Mouse (Mus musculus) MEL-GATA-1-ER (cell line): ENCODE data around the gene Arhgef18.

ENCODE experiments used
- DNase-seq: peaks from one replicate; pipeline ENCODE4 v3.0.0-alpha.2; 2012; ENCODE audit warnings: low read depth; ENCODE audit errors: extremely low read depth

Gene Arhgef18

DNA sequence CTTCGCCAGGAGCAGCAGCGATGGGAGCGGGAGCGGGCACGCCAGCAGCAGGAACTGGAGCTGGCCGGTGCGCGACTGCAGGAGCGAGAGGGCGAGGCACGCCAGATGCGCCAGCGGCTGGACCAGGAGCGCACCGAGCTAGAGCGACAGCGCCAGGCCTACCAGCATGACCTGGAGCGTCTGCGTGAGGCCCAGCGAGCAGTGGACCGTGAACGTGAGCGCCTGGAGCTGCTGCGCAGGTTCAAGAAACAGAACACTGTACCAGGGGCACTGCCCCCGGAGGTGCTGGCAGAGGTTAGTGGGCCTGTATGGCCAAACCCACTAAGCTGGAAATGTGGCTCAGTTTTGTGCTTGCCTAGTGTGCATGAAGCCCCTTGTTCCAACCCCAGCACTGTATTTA, 59.2 kb downstream of the Arhgef18 start:
- no peak for DNase-seq

DNA sequence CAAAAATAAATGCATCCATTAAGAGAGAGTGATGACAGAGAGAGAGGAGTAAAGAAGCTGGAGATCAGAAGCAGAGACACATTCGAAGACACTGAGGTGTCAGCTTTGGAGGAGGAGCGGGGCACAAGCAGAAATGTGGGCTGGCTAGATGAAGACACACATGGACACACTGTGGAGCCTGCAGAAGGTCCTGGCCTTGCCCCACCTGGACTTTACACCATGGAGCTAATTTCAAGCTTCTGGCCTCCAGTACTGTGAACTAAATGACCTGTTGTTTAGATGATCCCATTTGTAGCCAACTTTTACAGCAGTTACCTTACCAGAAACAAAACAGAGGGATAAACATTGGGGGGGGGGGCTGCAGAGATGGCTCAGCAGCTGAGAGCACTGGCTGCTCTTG, 70.4 kb downstream of the Arhgef18 start:
- no peak for DNase-seq

DNA sequence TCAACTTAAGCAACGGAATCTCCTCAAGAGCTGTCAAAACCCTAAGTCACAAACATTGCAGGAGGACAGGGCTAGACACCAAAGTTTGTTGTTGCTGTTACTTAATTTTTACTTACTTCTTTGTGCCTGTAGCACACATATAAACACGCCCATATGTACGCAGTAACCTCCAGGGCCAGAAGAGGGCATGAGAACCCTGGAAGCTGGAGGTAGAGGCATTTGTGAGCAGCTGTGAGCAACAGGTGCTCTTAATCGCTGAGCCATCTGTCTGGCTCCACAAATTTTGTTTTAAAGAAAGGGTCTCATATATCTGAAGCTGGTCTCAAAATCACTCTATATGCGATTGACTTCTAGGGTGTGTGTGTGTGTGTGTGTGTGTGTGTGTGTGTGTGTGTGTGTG, 71.5 kb downstream of the Arhgef18 start:
- peak; percentile 30 for DNase-seq

DNA sequence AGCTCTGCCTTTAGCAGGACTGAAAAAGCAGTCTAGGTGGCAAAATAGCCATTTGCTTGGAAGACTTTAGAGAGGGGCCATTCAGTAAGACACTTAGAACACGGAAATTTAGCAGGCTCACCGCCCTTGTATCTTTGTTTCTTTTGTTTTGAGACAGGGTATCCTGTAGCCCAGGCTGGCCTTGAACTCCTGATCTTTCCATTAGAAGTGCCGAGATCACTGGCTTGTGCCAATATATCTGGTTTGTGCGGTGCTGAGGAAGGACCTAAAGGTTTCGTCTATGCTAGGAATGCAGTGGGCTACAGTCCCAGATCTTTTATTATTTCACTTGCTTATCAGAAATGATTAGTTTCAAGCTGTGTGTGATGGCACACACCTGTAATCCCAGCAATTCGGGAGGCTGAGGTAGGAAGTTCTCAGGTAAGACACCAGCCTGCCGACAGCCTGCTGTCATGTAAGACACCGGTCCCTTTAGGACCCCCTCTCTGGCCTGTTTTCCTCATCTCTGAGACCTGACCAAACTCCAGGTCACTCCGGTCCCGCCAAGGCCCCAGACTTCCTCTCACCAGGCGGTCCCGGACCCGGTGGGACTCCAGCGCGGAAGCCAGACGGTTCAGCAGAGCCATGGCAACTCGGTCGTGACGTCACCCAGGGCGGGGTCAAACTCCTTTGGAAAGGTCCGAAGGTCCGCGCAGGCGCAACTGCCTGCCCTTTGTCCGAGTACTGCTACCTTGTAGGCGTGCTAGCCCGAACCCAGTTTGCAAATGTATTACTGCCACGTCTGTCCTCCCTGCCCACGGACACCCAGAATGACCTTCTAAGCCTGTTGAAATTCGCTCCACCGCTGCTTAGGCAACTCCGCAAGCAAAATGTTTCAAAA, 74.4 kb downstream of the Arhgef18 start, which contains the start of gene Pex11g:
Gene Pex11g, minus strand, starts transcription at position 675 of the 880 bp plus-strand sequence.
- DNase-seq = peak; percentile 68

DNA sequence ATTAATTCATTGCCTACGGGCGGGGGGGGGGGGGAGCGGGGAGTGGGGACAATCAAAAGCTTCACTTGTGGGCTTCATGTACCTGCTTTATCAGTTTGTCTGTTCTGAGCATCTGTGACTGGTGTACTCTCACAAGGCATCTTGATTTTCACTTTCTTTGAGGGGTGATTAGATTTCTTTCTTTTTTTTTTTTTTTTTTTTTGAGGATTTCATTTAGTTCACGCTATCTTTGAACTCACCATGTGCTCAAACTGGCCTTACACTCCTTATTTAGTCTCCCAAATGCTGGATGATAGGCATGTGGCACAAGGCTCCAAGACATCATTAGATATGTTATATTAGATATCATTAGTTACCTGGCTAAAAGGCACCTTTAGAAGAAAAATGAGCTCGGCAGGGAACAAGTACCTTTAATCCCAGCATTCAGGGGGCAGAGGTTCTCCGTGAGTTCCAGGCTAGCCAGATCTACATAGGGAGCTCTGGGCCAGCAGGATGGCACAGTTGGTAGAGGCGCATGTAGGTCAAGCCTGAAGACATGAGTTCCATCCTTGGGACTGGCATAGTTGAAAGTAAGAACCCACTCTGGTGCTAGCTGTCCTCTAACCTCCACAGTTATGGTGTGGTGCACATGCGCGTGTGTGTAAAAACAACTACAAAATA, 75.2 kb downstream of the Arhgef18 start:
- no peak for DNase-seq

DNA sequence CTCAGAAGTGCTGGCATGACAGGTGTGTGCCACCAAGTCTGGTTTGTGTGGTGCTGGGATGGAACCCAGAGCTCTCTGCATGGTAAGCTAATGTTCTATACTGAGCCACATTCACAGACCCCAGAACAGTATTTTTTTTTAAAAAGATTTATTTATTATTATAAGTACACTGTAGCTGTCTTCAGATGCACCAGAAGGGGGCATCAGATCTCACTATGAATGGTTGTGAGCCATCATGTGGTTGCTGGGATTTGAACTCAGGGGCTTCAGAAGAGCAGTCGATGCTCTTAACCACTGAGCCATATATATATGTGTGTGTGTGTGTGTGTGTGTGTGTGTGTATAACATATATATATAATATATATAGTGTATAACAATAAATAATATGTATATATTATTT, 76.0 kb downstream of the Arhgef18 start:
- DNase-seq = peak; percentile 22

DNA sequence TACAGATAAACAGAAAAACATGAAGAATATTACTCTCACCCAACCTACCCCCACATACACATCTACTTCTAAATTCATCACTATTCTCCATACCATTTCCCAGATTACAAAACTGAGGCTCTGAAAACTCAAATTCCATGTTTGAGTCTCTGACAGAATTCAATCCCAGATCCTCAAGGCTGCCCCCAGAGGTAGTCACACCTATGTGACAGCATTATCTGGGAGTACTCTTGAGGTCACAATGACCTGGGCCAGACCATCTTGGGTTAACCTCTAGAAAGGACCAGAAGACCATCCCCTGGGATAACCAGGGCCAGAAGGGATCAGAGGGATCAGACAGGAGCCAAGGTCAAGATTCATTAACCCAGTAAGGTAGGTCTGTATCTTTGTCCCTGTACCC, 77.8 kb downstream of the Arhgef18 start, which contains the start of gene Tex45:
Gene Tex45, plus strand, starts transcription at position 301 of the 400 bp plus-strand sequence.
- DNase-seq = no peak

DNA sequence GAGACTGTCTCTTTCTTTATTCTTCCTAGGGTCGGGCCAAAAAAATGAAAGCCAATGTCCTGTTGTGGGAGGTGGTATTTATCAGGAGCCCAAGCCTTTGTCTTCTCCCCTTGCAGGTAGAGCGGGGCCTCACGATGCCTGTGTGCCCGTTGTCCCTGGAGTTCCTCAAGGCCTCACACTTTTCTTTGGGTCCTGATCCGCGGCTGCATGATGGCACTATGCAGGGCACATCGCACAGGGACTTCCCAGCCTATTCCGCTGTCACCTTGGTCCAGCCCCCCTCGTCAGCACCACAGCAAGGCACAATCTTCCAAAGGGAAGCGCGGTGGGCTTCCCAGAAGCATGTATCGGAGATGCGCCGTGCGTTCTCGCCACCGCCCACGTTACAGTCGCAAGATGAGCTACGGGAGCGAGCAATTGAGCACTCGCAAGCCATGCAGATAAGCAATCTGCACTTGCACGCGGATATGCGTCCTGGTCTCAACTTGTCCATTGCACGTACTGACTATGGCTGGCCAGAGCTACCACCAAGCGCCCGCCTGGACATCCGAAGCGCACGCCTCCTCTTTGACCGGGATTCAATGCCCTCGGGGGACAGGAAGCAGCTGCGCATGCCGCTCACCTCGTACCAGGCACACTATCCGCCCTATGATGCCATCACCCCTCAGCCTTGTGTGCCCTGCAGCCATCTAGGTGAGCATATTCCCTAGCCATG, 83.1 kb downstream of the Arhgef18 start:
- no peak for DNase-seq

DNA sequence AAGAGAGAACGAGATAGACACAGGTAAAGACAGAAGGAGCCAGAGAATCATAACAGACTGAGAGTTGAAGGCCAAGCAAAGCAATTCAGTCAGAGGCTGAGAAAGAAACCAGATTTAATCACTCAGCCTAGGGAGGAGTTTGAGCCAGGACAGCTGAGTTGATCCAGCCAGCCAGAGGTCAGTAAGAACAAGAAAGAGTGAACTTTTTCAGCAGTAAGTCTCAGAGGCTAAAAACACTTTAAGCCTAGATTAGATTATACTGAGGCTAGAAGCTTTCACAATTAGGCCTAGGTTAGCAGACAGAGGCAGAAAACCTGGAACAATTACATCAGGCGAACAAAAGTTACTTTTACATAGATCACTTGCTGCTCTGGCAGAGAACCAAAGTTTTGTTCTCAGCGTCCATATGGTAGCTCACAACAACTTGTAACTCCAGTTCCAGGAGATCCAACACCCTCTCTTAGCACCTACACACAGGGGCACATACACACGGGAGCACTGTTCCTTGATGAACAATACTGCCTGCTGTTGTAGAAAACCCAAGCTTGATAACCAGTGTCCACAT, 87.5 kb downstream of the Arhgef18 start:
- DNase-seq = no peak

DNA sequence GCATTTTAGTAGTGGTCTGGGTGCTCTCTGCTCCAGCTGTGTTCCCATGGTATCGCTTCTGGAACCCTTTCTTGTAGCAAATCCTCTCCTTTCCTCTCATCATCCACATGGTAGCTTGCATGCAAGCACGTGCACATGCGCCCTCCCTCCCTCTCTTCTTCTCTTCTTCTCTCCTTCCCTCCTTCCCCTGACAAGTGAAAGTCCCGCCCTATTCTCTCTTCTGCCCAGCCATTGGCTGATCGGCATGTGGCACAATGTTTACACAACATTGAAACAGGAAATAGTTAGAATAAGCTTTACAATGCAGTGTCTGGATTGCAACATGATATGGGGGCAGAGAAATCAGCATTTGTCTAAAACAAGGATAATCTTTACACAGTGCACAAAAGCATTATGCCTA, 88.8 kb downstream of the Arhgef18 start:
- DNase-seq = peak; percentile 63

DNA sequence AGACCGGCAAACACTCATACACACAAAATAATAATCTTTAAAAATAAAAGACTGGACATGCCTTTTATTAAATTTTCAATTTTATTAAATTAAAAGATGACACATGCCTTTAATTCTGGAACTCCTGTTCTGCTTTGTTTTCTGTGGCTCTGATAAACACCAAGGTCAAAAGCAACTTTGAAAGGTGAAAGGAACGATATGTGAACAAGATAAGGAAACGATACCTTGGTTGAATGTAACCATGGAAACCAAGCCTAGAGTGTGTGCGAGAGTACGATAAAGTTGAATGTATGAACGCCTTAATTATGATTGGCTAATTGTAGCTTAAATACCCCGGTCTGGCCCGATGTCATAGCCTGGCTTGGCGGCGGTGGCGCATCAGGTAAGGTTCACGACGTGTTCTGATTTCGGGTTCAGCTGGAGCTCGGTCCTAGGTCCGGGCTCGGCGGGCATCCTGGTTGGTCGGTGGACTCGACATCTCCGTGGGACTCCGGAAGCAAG, 89.5 kb downstream of the Arhgef18 start:
- peak; percentile 40 for DNase-seq

DNA sequence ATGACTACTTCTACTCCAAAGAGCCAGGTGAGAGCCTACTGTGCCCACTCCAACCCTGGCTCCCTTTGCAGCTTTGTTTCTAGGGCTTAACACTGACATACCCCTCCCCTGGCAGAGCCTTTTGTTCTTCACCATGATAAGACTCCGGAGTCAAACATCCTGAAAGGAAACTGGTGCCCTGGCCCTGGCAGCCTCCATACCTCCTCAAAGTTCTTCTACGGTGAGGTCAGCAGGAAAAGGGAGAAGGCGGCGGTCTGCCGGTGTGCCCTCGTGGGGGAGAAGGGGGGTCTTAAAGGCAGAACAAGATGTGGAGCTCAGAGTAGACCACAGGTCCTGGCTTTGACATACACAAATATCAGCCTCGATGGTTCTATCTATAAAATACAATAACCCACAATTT, 90.7 kb downstream of the Arhgef18 start:
- no peak for DNase-seq

DNA sequence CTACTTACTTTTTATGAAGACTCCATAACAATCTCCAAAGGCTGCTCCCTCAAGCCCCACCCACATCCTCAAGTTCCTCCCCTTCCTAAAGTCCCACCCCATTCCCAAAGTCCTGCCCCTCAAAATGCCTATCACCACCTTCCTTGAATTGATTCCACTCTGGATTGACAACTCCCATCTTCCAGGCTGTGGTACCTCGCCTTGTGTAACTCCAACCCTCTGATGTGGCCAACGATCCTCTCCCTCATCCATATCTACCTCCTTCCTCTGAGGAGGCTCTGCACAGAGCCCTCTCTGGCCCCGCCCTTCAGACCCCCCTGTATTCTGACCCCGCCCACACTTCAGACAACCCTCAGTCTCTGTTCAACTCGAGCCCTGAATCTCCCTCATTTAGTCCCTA, 92.4 kb downstream of the Arhgef18 start:
- no peak for DNase-seq

DNA sequence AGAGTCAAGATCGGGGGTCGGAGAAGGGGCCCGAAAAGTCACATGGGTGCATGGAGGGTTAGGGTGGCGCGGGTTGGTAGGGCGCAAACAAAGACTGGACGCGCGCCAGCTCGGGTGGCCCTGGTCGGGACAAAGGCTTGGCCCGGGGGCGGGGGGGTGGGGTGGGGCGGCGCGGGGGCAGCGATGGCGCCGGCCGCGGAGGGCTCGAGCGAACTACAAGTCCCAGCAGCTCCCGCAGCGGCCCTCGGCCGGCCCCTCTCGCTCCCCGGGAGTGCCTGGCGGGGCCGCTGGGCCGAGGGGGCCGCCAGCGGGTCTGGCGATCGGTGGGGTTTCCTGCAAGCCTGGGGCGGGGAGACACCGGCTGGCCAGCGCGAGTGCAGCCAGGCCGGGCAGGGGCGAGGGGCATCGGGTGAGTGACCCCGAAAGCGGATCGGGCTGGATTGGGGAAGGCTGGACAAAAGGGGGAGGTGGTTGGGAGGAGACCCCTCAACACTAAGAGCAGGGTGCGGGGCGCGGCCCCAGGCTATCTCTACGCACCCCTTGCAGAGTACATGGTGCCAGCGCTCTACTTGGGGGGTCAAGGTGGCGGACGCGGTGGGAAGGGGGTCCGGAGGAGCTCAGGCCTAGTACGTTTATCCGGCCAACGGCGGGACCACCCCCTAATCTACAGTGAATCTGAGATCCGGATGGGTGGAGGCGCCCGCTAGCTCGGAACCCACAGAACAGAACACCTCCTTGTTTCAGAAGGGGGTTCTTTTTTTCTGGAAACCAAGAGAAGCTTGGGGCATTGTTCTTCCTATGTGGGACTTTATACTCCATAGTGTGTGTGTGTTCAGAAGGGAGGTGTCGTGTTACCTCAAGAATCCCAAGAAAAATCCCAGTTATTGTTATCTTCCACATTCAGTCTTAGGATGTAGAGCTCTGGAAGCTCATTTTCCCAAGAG, 100.4 kb downstream of the Arhgef18 start, which contains the start of gene Zfp358:
Gene Zfp358, plus strand, starts transcription at position 238 of the 944 bp plus-strand sequence.
- no peak for DNase-seq

DNA sequence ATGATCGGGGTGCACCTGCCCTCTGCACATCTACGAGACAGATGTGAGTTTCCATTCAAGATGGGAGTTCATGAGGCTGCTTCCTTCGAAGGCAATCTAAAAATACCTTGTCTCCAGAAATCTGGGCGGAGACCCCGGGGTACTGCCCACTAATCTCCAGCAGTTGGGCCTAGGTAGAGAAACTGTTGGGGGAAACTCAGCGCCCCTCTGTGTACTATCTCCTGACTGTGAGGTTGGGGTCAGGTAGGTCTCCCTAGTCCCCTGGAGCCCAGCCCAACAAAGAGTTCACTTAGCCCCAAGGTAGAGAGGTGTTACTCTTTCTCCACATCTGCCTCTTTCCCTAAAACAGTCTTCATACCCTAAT, 101.0 kb downstream of the Arhgef18 start:
- no peak for DNase-seq

DNA sequence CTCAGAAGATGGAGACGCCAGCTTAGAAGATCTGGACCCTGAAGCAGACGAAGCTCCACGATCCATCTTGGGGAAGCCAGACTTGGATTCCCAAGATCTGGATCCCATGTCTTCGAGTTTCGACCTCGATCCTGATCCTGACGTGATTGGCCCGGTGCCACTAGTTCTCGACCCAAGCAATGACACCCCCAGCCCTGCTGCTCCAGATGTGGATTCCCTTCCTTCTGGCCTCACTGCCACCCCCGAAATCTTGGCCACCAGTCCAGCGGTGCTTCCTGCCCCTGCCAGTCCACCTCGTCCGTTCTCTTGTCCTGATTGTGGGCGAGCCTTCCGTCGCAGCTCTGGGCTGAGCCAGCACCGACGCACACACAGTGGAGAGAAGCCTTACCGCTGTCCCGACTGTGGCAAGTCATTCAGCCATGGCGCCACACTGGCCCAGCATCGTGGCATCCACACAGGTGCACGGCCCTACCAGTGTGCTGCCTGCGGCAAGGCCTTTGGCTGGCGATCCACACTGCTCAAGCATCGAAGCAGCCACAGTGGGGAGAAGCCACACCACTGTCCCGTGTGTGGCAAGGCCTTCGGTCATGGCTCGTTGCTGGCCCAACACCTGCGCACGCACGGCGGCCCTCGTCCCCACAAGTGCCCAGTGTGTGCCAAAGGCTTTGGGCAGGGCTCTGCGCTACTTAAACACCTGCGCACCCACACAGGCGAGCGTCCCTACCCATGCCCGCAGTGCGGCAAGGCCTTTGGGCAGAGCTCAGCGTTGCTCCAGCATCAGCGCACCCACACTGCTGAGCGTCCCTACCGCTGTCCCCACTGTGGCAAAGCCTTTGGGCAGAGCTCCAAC, 103.0 kb downstream of the Arhgef18 start:
- DNase-seq = no peak

DNA sequence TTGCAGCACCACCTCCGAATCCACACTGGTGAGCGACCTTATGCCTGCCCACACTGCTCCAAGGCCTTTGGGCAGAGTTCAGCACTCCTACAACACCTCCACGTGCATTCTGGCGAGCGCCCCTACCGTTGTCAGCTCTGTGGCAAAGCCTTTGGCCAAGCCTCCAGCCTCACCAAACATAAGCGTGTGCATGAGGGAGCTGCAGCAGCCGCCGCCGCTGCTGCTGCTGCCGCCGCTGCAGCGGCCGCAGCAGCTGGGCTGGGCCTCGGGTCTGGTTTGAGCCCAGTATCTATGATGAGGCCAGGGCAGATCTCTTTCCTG, 103.6 kb downstream of the Arhgef18 start:
- DNase-seq = no peak

DNA sequence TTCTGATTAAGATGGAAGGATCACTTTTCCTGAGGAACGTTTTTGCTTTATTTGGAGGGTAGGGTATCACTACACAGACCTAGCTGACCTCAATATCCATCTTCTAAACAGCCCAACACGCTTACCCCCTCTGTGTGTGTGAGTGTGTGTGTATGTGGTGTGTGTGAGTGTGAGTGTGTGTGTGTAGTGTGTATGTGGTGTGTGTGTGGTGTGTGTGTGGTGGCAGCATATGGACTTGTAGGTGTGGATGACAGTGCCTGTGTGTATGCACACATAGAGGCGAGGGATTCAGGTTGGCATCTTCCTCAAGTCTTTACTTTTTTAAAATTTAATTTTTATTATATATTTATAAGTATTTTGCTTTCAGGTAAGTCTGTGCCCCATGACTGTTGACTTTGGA, 105.8 kb downstream of the Arhgef18 start:
- DNase-seq = no peak

DNA sequence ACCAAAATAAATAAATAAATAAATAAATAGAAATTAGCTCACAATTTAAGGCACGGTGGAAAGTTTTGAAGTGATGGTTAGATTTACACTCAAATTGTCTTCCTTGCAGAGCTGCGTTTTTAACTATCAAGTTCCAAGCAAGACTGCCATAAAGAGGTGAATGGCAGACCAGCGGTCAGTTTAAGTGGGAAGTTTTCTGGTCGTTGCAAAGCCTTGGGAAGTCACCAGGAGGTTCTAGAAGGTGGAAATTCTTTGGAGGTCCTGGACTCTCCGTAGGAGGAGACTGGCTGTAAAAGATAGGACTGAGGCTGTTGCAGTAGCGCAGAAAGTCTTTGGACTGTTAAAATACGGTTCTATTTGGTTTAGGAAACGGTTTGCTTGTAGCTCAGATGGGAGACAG, 106.9 kb downstream of the Arhgef18 start:
- DNase-seq = no peak
